Mouse (Mus musculus): ENCODE measurements around the gene Vti1a.
A peak's percentile ranks its signal among the peaks of the same experiment; 100 is the strongest.

Vti1a gene

DNA sequence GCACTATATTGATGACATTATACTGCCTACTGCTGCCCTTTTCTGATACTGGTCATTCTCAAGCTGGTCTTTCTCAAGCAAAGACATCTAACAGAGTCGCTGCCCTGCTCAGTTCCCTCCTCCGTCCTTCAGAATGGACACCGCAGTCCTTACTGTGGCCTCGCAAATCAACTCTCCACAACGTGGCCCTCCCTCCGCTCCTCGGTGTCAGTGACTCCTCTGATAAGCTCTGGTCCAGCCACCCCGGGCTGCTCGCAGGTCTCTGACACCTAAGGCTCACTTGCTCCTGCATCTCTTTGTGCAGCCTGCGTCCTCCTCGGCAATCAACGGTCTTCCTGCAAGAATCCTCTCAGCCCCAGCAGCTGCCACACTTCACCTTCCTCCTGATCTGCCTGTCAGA lies 243.2 kb downstream of the Vti1a start:
- no peak for DNase-seq (ENCODE audit: low spot score in 2 of 2)

- DNase-seq (ENCODE audit: low spot score in 2 of 2) = no peak
Measured at GRCm38 (mm10) chr19:55560088-55560682, 244.1 kb downstream of the Vti1a start.

GRCm38 (mm10) chr19:55561469-55561868 lies 245.4 kb downstream of the Vti1a start:
- DNase-seq (ENCODE audit: low spot score in 2 of 2) = no peak

- no peak for DNase-seq (ENCODE audit: low spot score in 2 of 2)
Measured at GRCm38 (mm10) chr19:55562487-55563147, 246.5 kb downstream of the Vti1a start.

GRCm38 (mm10) chr19:55563148-55563651 lies 247.1 kb downstream of the Vti1a start:
- DNase-seq (ENCODE audit: low spot score in 2 of 2) = no peak

DNA sequence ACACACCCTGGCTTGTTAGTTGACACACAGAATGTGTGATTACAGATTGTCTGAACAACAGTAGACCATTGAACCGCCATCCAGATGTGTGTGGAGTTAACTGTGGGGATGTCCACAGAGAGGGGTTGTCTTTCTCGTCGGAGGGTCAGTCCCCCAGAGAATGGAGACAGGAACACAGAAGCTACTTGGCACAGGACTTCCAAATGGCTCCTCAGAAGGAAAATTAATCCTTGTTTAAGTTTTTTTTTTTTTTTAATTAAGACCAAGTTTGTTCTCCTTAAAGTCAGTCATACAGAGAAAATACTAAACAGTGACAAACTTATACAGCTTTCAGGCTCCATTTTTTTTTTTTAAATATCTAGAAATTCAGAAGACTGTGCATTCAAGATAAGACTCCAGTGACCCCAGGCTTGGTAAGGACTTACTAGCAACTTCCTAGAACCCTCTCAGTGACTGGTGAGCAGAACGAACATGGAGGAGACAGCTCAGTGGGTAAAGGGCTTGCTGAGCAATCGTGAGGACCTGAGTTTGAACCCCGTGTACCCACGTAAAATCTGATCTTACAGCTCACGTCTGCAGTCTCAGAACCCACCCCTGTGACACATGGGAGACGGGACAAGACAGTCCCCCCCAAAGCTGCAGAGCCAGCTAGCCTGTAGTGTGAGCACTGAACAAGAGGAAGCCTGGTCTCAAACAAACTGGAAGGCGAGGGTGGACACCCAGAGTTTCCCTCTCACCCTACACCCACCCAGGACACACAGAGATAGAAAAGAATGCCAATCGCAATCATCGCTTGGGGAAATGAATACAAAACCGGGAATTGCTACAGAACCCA lies 248.2 kb downstream of the Vti1a start:
- DNase-seq (ENCODE audit: low spot score in 2 of 2) = no peak

DNA sequence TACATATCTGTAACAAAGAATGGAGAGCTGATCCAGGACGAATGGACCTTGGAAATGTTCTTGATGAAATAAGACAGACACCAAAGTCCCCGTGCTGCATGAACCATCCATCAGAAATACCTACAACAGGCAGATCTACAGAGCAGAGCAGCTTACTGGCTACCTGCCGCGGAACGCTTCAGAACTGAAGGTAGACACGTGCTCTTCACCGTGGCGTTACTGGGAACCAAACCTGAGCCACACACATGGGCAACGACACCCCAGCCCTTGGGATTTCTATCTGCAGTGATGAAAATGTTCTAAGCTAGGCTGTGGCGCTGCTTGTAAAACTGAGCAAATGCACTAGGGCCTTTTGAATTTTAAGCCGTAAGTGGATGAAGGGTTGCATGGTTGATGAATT lies 249.0 kb downstream of the Vti1a start:
- no peak for DNase-seq (ENCODE audit: low spot score in 2 of 2)

GRCm38 (mm10) chr19:55565523-55566369 lies 249.7 kb downstream of the Vti1a start:
- DNase-seq (ENCODE audit: low spot score in 2 of 2) = no peak

DNA sequence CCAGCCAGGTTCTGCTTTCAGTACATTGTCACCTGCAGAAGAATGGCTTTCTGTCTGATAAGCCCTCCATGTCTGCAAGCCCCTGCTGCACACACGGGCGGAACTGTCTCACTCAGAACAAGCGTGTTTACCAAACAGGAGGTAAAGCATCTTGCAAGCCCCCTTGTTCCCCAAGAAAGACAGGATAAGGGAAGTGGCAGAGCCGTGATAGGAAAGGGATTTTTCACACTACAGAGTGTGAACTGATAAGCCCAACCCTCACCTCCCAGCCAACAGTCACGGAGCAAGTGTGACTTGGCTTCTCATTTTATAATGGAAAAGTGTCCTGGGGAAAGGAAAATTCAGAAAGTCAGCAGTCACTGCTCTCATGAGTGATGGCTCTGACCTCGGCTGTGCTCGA lies 253.0 kb downstream of the Vti1a start:
- no peak for DNase-seq (ENCODE audit: low spot score in 2 of 2)

DNA sequence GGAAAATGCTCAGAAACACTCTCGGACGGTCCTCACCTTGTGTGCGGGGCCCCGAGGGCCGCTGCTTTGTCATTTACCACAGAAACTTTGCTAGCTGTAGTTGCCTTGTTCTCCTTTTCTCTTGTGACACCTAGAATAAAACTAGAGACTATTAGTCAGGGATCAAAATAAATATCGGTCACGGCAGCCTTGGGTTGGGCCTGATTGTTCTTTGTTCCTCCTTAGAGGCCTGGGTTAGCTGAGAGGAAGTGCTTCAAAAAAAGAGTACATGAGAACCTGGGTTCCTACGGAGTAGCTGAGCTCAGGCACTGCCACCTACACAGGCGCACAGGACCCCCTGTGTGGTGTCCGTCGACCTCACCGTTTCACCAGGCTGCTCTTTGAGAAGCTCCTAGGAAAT lies 253.8 kb downstream of the Vti1a start:
- DNase-seq (ENCODE audit: low spot score in 2 of 2) = no peak

GRCm38 (mm10) chr19:55570520-55571296 lies 254.6 kb downstream of the Vti1a start:
- DNase-seq (ENCODE audit: low spot score in 2 of 2) = no peak

GRCm38 (mm10) chr19:55571486-55571885 lies 255.4 kb downstream of the Vti1a start:
- DNase-seq (ENCODE audit: low spot score in 2 of 2) = no peak

GRCm38 (mm10) chr19:55577306-55578042 lies 261.4 kb downstream of the Vti1a start:
- DNase-seq (ENCODE audit: low spot score in 2 of 2) = no peak

GRCm38 (mm10) chr19:55578094-55579085 lies 262.3 kb downstream of the Vti1a start:
- DNase-seq (ENCODE audit: low spot score in 2 of 2) = peak; percentile 46 to 64

DNA sequence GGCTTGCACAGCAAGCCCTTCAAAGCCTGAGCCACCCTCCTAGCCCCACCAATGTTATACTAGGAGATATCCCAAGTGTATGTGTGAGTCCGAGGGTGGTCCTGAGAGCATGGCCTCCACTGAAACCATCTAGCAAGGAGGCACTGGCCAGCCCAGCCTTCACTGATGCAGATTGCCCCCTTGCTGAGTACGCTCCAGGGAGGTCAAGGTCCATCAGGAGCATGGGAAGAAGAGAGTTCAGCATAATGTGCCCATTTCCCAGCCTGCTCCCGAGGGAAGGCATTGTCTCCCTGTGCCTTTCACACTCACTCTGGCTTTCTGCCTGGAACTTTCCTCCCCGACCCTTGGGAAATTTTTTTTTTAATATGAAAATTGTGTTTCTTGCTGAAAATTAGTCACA lies 263.2 kb downstream of the Vti1a start:
- DNase-seq (ENCODE audit: low spot score in 2 of 2) = no peak

DNA sequence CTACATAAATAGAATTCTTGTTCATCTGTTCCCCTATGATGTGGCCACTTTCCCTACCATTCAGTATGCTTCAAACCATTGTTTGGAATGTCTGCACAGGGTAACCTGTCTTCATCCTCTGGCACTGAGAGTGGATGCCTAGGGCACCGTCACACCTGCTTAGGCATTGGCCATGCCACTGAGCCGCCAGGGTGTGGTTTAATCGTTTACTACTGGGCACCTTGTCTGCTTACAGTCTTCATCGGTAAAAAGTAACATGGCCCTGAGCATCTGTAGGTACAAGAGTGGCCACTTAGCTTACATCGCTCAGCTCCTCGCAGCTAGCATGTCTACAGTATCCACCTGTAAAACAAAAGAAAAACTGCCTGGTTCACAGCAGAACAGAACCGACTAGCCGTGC lies 264.1 kb downstream of the Vti1a start:
- no peak for DNase-seq (ENCODE audit: low spot score in 2 of 2)

DNA sequence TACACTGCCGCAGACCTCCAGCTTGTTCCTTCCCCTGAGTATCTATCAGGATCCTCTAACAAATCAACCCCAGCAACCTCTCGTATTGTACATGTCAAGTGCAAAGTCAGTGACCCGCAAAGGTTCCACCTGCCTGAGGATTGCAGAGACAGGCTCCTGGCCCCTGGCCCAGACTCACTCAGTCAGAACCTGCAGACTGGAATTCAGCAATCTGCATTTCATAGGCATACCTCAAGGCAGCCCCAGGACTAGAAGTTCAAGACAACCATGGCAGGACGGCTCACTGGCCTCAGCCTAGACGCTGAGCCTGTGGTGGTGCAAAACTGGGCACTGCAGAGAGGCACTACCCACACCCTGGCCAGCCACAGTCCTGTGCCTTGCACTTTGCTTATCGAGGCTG lies 264.6 kb downstream of the Vti1a start:
- no peak for DNase-seq (ENCODE audit: low spot score in 2 of 2)

- no peak for DNase-seq (ENCODE audit: low spot score in 2 of 2)
Measured at GRCm38 (mm10) chr19:55582896-55583653, 267.0 kb downstream of the Vti1a start.
